Mouse (Mus musculus): ENCODE data around the gene Gm42791. TPM values are rescaled to one million over a fixed set of nuclear protein-coding genes. Genes with fewer than 3 reads are reported as not detected.

The Gm42791 gene
- 10 to 100 TPM; 14.8 to 36.1 TPM for total RNA-seq (2021)

DNA sequence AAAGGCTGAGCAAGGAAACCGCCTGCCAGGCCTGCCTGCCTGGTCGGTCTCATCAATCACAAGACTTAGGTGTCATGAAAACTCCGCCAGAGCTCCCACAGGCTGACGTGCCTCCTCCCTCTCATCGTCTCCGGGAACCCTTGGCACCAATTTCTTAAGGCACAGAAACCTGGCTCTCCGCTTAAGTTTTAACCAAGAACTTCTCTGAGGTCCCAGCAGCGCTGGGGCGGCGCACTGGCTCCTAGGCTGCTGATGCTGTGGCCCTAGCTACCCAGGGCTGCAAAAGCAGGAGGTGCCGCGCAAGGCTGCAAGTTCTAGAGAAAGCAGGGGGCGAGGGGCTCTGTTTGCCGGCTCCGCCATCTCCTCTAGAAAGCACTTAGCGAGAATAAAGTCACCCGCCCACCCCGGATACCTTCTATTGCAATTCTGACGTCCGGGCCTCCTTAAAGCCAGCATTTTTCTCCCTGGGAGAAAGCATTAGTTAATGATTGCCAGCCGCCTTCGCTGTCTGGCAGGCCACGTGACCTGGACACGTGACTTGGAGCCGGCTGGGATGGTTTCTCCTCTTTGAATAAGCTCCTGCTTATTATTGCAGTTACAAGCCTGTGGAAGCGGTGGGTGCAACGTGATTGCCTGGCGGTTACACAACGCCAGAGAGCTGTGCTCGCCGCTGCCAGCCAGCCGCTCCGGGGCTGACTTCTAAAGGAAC, at the start of gene Gm42791:
Gm42791 (minus strand) TSS at position 442 of the 709 bp plus-strand sequence.
- peak; percentile 91 to 93 for DNase-seq (ENCODE audit: low spot score in 2 of 2)
- intact Hi-C loops (cut with DNase I): loop anchor here (2.0 kb wide), 2 partner anchors 36 to 66 kb away; partner anchors contain the start of gene Katnal1

DNA sequence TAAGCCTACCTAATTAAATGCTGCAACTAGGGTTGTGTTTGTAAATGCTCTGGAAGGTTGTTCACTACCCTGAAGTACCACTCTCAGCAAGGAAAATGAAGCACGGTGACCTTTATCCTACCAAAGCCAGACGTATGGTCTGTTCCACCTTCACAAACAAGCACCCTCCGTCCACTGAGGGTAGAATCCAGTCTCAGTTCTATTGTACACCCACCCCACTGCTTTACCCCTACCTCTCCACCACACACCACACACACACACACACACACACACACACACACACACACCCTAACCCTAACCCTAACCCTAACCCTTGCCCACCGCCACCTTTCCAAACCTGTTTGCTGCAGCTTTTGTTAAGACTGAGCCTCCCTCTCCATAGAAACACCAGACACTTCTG, 49.1 kb upstream of the Gm42791 start:
- no peak for DNase-seq (ENCODE audit: low spot score in 2 of 2)
- intact Hi-C loops (cut with DNase I): no loop called here

DNA sequence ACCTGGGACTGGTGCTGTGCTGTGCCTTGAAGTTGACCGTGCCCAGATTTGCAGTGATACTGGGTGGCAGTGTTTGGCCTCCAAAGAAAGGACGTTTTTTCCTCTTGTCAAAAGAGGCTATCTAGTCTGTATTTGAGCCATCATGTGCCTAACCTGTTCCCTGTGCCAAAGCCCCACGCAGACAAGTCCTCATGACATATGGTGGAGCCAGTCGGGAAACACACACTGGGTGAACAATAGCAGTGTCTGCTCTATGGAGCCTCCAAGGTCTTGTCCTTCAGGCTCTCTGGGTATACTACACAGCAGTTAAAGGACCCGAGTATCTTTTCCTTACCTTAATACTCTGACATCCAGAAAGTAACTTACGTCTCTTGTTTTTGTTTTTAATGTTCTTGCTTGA, 48.3 kb upstream of the Gm42791 start:
- no peak for DNase-seq (ENCODE audit: low spot score in 2 of 2)
- intact Hi-C loops (cut with DNase I): no loop called here

DNA sequence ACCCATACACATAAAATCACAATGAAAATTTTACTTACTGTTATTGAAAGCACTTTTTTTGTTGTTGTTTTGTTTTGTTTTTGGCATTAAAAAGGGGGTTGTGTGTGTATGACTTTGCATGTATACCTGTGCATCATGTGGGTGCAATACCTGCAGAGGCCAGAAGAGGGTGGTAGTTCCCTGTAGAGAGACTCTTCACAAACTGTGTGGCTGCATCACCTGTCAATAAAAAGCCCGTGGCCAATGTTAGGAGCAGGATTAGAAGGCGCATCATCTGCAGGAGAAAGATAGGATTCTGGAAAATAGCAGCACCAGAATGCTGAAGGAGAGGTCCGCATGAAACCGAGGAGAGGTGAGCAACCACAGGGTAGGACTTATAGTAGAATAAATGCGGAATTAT, 44.9 kb upstream of the Gm42791 start:
- intact Hi-C loops (cut with DNase I): no loop called here
- no peak for DNase-seq (ENCODE audit: low spot score in 2 of 2)

DNA sequence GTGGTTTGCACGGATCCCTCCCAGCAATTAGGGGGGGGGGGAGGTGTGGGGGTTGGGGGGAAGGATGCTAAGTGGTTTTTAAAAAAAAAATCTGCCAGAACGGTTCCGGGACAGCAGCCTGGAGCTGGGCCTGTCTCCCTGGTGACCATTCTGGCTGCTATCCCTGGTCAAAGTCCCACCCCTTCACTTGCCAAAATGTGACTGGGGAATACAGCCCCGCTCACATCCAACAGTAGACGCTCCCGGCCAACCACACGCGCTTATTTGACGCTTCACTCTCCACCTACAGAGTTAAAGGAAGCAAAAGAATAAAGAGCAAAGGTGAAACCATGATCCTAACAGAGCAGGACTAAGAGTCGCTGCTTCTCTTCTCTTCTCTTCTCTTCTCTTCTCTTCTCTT, 42.8 kb upstream of the Gm42791 start:
- intact Hi-C loops (cut with DNase I): no loop called here

DNA sequence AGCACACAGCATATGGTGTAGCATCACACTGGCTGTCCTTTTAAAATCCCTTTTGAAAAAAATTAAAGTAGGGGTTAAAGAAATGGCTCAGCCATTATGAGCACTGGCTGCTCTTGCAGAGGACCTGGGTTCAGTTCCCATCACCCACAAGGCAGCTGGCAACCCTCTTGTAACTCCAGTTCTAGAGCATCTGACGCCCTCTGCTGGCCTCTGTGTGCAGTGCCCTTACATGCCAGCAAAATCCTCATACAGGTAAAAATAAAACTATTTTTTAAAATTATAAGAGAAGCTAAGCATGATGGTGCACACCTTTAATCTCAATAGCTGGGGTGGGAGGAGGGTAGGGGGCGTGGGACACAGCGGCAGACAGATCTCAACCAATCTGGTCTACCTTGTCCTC, 42.0 kb upstream of the Gm42791 start:
- DNase-seq (ENCODE audit: low spot score in 2 of 2): no peak
- intact Hi-C loops (cut with DNase I): no loop called here

More for the DNA sequence above, 42.8 kb upstream of the Gm42791 start:
- DNase-seq (ENCODE audit: low spot score in 2 of 2): no peak

DNA sequence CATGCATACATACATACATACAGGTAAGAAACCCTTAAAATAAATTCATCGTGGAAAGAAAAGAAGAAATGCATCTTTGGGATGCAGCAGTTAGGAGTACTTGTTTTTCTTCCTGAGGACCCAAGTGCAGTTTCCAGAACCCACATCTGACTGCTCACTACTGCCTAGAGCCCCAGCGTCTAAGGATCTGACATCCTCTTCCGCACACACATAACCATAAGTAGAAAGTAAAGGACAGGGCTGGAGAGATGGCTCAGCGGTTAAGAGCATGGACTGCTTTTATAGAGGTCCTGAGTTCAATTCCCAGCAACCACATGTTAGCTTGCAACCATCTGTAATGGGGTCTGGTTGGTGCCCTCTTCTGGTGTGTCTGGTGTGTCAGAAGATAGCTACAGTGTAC, 37.5 kb upstream of the Gm42791 start:
- intact Hi-C loops (cut with DNase I): no loop called here
- DNase-seq (ENCODE audit: low spot score in 2 of 2): no peak

DNA sequence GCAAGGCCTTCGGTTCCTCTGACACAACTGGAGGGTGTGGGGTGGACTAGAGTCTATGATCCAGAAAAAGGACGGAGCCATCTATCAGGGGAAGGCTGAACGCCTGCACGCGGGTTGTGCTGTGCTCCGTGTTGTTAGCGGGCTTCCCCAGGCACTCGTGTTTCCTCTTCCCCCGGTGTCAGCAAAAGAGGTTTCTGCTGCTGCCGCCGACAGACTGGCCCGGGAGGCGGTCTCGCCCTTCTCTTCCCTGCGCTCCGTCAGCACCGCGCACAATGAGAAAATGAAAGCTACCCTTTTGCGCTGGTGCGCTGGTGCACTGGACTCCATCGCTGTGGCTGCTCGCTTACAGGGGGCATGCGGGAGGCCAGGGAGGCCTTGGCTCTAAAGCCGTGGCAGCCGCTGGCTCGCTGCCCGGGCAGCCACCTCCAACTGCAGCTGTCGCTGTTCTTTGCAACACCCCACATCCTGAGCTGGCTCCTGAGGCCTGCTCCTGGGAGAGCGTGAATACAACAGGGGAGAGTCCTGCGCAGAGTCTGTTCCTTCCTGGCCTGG, 36.3 kb upstream of the Gm42791 start:
- intact Hi-C loops (cut with DNase I): no loop called here
- DNase-seq (ENCODE audit: low spot score in 2 of 2): peak; percentile 56 to 61

DNA sequence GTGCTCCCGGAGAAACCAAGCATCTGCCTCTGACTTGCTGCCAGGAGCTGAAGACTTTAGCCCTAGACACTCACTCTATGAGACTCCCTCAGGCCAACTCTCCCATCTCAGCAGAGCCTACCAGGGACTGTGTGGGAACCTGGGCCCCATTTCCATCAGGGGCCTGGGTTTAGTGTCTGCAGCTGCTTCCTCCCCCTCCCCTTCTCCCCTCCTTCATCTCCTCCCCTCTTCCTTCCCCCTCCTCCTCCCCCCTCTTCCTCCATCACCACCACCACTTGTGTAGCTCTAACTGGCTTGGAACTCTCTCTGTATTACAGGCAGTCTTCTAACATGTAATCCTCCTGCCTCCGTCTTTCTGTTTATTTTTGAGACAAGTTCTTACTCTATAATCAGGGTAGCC, 35.2 kb upstream of the Gm42791 start:
- no peak for DNase-seq (ENCODE audit: low spot score in 2 of 2)
- intact Hi-C loops (cut with DNase I): no loop called here

DNA sequence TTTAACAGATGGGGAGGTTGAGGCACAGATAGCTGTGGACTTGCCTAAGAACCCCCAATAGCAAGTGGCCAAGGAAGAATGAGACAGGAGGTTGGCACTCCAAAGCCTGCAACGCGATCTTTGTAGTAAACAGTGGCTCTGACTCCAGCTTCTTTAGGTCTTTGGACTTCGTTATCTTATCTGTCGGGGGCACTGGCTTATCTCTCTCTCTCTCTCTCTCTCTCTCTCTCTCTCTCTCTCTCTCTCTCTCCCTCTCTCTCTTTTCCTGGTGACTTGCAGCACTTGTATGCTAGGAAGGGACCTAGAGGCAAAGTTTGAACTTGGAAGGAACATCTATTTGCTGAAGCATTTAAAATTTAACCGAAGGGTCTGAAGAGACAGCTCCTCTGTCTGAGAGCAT, 33.4 kb upstream of the Gm42791 start:
- intact Hi-C loops (cut with DNase I): loop anchor here (5.0 kb wide), 1 partner anchor 141 kb away; no protein-coding TSS in a partner anchor

DNA sequence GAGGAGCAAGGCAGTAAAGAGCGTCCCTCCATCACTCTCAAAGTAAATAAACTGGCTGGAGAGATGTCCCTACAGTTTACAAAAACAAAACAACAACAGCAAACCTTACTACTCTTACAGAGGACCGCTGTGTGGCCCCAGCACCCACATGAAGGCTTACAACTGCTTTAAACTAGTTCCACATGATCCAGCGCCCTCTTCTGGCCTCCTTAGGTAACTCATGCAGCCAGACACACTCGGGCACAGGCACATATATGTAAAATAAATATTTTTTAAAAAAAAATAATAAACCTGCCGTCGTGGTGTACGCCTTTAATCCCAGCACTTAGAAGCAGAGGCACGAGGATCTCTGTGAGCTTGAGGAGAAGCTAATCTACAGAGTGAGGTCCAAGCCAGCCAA, 32.4 kb upstream of the Gm42791 start:
- no peak for DNase-seq (ENCODE audit: low spot score in 2 of 2)
- intact Hi-C loops (cut with DNase I): loop anchor here (5.0 kb wide), 1 partner anchor 140 kb away; no protein-coding TSS in a partner anchor

More for the DNA sequence above, 33.4 kb upstream of the Gm42791 start:
- DNase-seq (ENCODE audit: low spot score in 2 of 2): no peak

DNA sequence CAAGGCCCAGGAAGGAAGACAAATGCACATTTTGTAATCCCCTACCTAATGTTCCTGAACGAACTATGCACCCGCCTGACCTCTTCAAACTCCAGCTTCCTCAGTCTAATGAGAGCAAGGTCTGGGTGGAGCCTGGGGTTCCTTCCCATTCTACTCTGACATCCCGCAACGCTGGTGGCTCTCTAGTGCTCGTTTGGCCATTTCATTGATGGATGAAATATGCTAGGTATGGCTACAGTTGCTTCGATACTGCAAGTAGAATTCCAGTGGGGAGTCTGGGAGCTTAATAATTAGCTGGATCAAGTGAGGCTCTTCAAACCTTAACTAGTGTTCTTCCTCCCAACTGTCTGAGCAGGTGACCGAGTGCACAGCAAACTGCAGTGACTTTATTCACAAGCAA, 26.2 kb upstream of the Gm42791 start:
- DNase-seq (ENCODE audit: low spot score in 2 of 2): no peak
- intact Hi-C loops (cut with DNase I): no loop called here

DNA sequence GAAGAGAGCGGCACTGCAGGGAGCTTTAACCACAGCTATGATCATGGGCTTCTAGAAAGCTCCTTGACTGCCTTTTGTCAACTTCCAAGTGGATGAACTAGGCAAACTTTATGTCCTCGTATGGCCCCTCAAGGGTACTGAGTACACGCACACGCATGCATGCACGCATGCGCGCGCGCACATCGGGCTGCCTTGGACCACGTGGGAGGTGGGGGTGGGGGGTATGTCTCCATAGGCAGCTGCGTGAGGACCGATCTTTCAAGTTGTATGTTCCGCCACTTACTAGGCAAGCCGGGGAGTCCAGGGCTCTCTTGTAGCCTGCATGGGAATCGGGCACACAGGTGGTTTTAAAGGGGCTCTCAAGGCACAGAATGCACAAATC, 25.7 kb upstream of the Gm42791 start:
- no peak for DNase-seq (ENCODE audit: low spot score in 2 of 2)
- intact Hi-C loops (cut with DNase I): no loop called here

DNA sequence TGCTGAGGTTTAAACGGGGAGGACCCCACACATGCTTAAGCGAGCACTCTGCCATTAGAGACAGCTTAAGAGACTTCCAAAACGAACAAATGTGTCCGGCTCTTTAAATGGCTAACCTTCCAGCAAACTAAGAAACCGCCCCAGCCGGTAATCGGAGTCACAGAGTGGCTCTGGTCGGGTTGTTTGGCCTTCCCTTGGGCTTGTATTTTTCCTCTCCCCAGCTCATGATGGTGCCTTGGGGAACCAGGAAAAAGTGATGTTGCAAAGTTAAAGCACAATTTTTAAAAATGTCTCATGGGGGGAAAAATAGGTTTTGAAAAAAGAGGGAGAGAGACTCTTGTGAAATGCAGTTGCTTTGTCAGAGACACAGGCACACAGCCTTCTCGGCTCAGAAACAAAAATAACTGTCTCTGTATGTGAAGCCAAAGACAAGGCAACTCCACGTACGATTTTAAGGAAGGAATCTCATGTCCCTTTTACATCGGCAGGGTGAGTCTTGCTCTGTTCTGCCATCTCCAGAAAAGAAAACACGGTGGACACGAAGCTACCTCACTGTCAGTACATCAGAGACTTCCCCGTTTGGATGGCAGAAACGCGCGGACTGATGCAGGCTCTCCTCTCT, 25.2 kb upstream of the Gm42791 start:
- DNase-seq (ENCODE audit: low spot score in 2 of 2): peak in 1 of 2 experiments; percentile 20
- intact Hi-C loops (cut with DNase I): no loop called here

DNA sequence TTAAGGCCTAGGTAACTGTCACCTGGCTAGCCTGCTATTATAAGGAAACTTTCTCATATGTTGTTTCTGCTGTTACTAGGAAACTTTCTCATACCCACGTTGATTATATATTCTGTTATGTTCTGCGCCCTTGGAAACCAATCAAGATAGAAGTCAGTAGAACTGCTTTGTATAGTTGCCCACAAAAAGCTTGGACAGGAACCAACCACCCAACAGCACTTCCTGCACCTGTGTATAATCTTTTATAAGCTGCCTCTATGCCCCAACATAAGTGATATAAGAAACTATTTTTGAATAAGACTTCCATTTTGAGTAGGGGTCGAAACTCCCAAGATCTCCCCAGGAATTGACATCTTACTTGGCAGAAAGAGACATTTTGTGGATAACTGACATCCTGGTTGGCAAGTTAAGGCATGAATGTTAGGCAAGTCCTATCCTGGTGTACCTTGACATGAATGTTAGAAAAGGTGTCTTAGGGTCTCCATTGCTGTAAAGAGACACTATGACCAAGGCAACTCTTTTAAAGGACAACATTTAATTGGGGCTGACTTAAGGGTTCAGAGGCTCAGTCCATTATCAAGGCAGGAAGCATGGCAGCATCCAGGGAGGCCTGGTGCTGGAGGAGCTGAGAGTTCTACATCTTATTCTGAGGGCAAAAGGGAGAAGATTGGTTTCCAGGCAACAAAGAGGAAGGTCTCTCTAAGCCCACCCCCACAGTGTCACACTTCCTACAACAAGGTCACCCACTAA, 22.9 kb upstream of the Gm42791 start:
- intact Hi-C loops (cut with DNase I): no loop called here

DNA sequence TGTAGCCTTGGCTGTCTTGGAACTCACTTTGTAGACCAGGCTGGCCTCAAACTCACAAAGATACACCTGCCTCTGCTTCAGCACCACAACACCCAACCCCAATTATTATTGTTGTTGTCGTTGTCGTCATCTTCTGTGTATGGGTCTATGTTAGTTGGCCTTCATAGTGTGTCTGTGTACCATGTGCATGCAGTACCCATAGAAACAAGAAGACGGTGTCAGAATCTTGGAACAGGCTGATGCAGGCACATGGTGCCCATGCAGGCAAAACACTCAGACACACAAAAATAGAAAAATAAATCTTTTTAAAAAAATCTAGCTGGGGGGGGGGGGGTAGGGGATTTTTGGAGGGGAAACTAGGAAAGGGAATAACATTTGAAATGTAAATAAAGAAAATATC, 22.2 kb upstream of the Gm42791 start:
- intact Hi-C loops (cut with DNase I): no loop called here
- DNase-seq (ENCODE audit: low spot score in 2 of 2): no peak

More for the DNA sequence above, 22.9 kb upstream of the Gm42791 start:
- no peak for DNase-seq (ENCODE audit: low spot score in 2 of 2)

DNA sequence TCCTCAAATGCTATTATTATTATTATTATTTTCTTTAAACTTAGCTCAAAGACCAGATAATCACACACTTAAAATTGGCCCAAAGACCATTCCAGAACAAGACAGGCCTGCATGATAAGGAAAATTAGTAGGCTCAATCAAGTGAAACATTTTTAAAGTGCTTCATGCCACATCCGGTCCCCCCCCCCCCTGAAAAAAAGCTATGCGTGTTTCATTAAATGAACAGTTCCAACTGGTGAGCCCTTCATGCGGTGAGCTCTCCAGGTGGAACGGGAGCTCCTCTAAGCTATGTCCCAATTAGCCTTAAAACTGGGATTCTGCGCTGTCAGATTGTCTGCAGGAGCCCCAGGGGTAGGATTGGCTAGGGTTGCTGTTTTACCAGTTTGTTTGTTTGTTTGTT, 21.3 kb upstream of the Gm42791 start:
- intact Hi-C loops (cut with DNase I): no loop called here
- DNase-seq (ENCODE audit: low spot score in 2 of 2): no peak

DNA sequence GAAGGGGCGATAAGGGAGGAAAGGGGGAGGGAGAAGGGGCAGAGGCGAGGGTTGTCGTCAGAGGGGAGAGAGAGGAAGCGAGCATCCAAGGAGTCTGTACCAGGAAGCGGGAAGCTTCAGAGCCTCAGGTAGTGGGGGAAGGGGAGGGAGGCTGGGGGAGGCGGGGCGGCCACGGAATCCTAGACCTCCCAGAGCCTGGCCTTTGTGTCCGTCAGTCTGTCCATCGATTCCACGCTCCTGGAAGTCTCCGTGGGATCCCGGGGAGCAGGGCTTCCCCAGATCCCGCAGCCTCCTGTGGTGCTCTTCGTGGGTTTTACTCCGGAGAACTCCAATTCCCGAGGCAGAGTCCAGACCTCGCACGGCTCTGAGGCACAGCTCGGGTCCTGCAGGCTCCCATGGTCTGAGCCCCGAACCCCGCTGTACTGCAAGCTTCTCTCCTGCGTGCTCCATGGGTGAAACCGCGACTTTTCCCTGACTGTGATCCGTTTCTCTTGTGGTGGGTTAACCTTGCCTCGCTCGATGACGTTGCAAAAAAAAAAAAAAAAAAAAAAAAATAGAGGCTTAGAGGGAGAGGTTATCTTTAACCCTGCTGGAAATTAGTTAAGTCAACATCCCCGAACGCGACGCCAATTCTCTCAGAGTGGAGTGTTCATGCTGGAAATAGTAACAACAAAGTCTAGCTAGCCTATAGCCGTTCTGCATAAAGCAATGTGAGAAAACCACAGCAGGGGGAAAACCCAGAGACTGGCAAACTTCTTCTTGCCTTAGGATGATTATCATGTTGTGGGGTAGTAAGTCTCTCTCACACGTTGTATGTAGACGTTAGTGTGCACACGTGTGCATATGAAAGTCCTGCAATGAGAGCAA, 20.6 kb upstream of the Gm42791 start:
- DNase-seq (ENCODE audit: low spot score in 2 of 2): peak in 1 of 2 experiments; percentile 29
- intact Hi-C loops (cut with DNase I): no loop called here

DNA sequence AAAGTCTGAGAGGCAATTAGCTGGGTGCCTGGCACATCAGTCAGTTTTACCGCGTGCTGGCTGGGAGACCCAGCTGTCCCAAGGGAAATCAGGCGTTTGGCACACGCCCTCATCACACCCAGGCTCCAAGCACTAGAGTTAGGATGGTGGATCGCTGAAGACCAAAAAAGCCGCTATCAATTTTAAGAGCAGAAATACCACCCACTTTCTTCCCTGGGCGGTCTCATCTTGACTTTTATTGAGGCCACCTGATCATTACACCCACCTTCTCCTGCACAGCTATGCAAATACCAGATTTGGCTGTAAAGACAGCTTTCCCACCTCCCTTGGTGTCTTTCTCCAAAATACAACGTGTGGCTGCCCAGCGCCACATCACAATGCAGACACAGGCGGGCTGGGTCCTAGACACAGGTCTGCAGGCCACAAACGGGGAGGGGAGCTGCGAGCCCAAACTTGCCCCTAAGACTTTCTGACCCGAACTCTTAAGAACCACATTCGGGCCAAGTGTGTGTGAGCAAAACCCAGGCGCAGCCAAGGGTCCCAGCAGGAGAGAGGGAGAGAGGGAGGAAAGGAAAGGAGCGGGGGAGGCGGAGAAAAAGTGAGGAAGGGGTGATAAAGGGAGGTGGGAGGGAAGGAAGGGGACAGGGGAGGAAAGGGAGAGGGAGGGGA, 19.8 kb upstream of the Gm42791 start:
- peak; percentile 35 to 49 for DNase-seq (ENCODE audit: low spot score in 2 of 2)

More for the DNA sequence above, 19.8 kb upstream of the Gm42791 start:
- intact Hi-C loops (cut with DNase I): no loop called here
